Mouse (Mus musculus): Measurements from ENCODE around the gene Snap47.
"Not testable (repeated sequence)": the region's sequence is repeated elsewhere in the genome, so short reads cannot be mapped to it uniquely, and the experiment has no call there.

Snap47 gene

GRCm38 (mm10) chr11:59421436-59421835 lies 29.6 kb downstream of the Snap47 start:
- no peak for DNase-seq

GRCm38 (mm10) chr11:59418708-59419107 lies 32.3 kb downstream of the Snap47 start:
- DNase-seq, result no peak

GRCm38 (mm10) chr11:59412999-59413863 lies 37.8 kb downstream of the Snap47 start:
- no peak for DNase-seq

- DNase-seq, result no peak
These were observed 38.9 kb downstream of the Snap47 start for GRCm38 (mm10) chr11:59412058-59412457.

GRCm38 (mm10) chr11:59410851-59411250 lies 40.1 kb downstream of the Snap47 start:
- no peak for DNase-seq

GRCm38 (mm10) chr11:59405761-59406160 lies 45.2 kb downstream of the Snap47 start:
- no peak for DNase-seq

- DNase-seq, result no peak
These were observed 50.1 kb downstream of the Snap47 start for GRCm38 (mm10) chr11:59400876-59401275.

GRCm38 (mm10) chr11:59399830-59400229 lies 51.2 kb downstream of the Snap47 start:
- DNase-seq, result no peak

GRCm38 (mm10) chr11:59397536-59398371 lies 53.2 kb downstream of the Snap47 start:
- DNase-seq, result no peak

GRCm38 (mm10) chr11:59394451-59394850 lies 56.5 kb downstream of the Snap47 start:
- no peak for DNase-seq

- DNase-seq, result no peak
These were observed 57.4 kb downstream of the Snap47 start for GRCm38 (mm10) chr11:59393591-59393990.

- DNase-seq, result no peak
These were observed 58.7 kb downstream of the Snap47 start for GRCm38 (mm10) chr11:59392300-59392699.

GRCm38 (mm10) chr11:59390470-59390869 lies 60.5 kb downstream of the Snap47 start:
- no peak for DNase-seq

- no peak for DNase-seq
These were observed 61.4 kb downstream of the Snap47 start for GRCm38 (mm10) chr11:59389617-59390016.

- DNase-seq, result no peak
These were observed 62.2 kb downstream of the Snap47 start for GRCm38 (mm10) chr11:59388806-59389205.

GRCm38 (mm10) chr11:59387471-59387870 lies 63.5 kb downstream of the Snap47 start:
- no peak for DNase-seq

- no peak for DNase-seq
These were observed 65.9 kb downstream of the Snap47 start for GRCm38 (mm10) chr11:59385123-59385522.

GRCm38 (mm10) chr11:59384441-59384959 lies 66.5 kb downstream of the Snap47 start:
- DNase-seq, result no peak

- no peak for DNase-seq
These were observed 71.4 kb downstream of the Snap47 start for GRCm38 (mm10) chr11:59379547-59379946.

GRCm38 (mm10) chr11:59377999-59378398 lies 73.0 kb downstream of the Snap47 start:
- no peak for DNase-seq

GRCm38 (mm10) chr11:59375475-59375874 lies 75.5 kb downstream of the Snap47 start, which contains the start of gene Prss38:
Gene Prss38 (minus strand): TSS chr11:59375657.
- no peak for DNase-seq

- no peak for DNase-seq
These were observed 81.1 kb downstream of the Snap47 start for GRCm38 (mm10) chr11:59369848-59370247.

GRCm38 (mm10) chr11:59367955-59368354 lies 83.0 kb downstream of the Snap47 start:
- not testable (repeated sequence) for DNase-seq

All from cerebellum, adult 11-12 months (tissue).